Mouse (Mus musculus) 416B (cell line): ENCODE measurements at regions not wholly inside any gene's neighbourhood (a gene's known extent, or its start where the extent isn't known, plus 50 kb on each side); places are given as distances from the start of the nearest gene placed in this dataset.

Experiments used
- DNase-seq: peaks from one replicate; pipeline ENCODE4 v3.0.0; 2011; ENCODE audit warnings: low read depth

- DNase-seq = no peak
Observed at GRCm38 (mm10) chr1:83505386-83505785, 97.4 kb upstream of the Sphkap start.

- DNase-seq = no peak
Observed at GRCm38 (mm10) chr1:83496888-83497287, 88.9 kb upstream of the Sphkap start.

DNA sequence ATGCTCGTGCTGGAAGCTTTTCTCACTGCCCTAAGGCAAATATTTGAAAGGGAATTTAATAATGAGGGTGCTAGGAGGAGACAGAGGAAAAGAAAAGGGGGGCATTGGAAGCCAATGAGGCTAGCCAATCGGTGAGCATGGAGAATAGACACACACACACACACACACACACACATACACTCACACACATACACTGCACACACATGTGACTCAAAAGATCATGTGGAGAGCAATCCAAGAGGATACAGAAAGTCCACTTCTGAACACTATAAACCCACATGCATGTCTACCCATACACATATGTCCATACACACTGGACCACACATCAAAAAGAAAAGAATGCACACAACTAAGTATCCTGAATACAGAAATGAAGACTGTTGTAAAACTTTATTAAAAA, 88.4 kb upstream of the Sphkap start:
- DNase-seq = no peak

- no peak for DNase-seq
Observed at GRCm38 (mm10) chr1:83495022-83495421, 87.0 kb upstream of the Sphkap start.

DNA sequence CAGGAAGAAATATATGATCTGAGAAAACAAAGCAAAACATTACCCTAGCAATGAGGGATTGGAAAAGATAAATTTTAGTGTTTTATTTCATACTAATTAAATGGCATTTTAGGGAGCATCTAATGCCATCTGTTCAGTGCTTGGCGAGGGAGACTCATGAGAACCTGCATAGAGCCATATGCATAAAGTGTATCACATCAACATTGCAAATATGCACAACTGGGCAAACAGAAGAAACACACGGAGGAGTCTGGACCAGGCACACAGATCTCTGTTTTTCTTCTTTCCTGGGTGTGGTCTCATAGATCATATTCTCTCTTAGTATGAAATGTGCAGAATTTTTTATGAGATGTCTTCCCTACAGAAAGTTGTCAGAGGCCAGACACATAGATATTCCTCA, 71.1 kb upstream of the Sphkap start:
- no peak for DNase-seq
